Mouse (Mus musculus) midbrain, embryonic 12.5 days (tissue): ENCODE measurements around the gene Casp3. TPM values are rescaled to one million over a fixed set of nuclear protein-coding genes. Genes with fewer than 3 reads are reported as not detected.
"Not testable (repeated sequence)": the region's sequence is repeated elsewhere in the genome, so short reads cannot be mapped to it uniquely, and the experiment has no call there.

Experiments used
- ATAC-seq: fragments of 200-750 bp; cut with Nextera tagmentation; 2 replicates; pipeline ENCODE4 v1.8.0; 2017; ENCODE audit warnings: low read depth, moderate TSS enrichment, moderate library complexity; ENCODE audit not compliant: low FRiP score
- H3K27ac ChIP-seq: fragments of 300-500 bp; sonication (generic); replicated peaks from 2 replicates; pipeline ENCODE4 v1.5.1; 2016; ENCODE audit warnings: mild to moderate bottlenecking
- H3K27me3 ChIP-seq: fragments of 300-500 bp; sonication (generic); 2 replicates; pipeline ENCODE4 v1.6.1; 2016; ENCODE audit warnings: mild to moderate bottlenecking
- H3K36me3 ChIP-seq: fragments of 300-500 bp; sonication (generic); 2 replicates; pipeline ENCODE4 v1.6.1; 2016
- H3K4me1 ChIP-seq: fragments of 300-500 bp; sonication (generic); 2 replicates; pipeline ENCODE4 v1.6.1; 2016
- H3K4me2 ChIP-seq: fragments of 300-500 bp; sonication (generic); replicated peaks from 2 replicates; pipeline ENCODE4 v1.6.1; 2016; ENCODE audit warnings: mild to moderate bottlenecking, moderate library complexity
- H3K4me3 ChIP-seq: fragments of 300-500 bp; sonication (generic); 2 replicates; pipeline ENCODE4 v1.5.1; 2016; ENCODE audit warnings: mild to moderate bottlenecking
- H3K9ac ChIP-seq: fragments of 300-500 bp; sonication (generic); replicated peaks from 2 replicates; pipeline ENCODE4 v1.6.1; 2016; ENCODE audit warnings: mild to moderate bottlenecking, moderate library complexity
- H3K9me3 ChIP-seq: fragments of 300-500 bp; sonication (generic); 2 replicates; pipeline ENCODE4 v1.6.1; 2016; ENCODE audit warnings: mild to moderate bottlenecking
- WGBS: fragments of 180-500 bp; shearing (Covaris S2); methylation state at CpG from one replicate; pipeline ENCODE4 v1.1.7; 2016; 5-methylcytosine and 5-hydroxymethylcytosine counted together
- polyA plus RNA-seq: library from polyadenylated mRNA; unstranded; fragments of >200 nt; fragmentation: Nextera tagmentation; extraction: Ambion mirVana; gene quantifications from 2 replicates; pipeline ENCODE4 v1.2.1, GENCODE M21; 2016

Casp3 gene
- polyA plus RNA-seq = 166 and 168 TPM in 2 replicates

GRCm38 (mm10) chr8:46616879-46617689 is at the start of gene Casp3, which contains the start of gene Primpol:
Casp3 (plus strand) TSS chr8:46617291.
Primpol (minus strand) TSS chr8:46617212.
- WGBS = under 1% methylated on average over 54 of the region's 54 CpGs
- peaks cover 20% of the 10 kb centered on the region for H3K4me1 ChIP-seq

DNA sequence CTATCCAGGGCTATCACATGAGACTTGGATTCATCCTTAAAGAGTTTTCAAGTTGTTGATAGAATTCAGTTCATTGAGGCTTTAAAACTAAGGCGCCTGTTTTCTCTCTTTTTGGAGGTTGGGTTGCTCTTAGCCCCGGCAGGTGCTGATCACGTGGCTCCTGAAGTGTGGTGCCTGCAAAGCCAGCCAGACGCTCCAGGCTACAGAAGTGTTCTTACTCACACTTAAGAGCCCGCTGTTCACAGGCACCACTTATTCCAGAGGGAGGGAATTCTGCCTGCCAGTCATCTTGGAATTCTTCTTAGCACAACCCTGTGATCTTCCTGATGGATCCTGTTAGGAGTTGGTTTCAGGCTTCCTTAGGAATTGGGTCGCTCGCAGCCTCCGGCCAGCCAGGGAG is 49.1 kb upstream of the Casp3 start:
- H3K4me2 ChIP-seq = no peak overlapping the region
- peaks cover 23% of the 10 kb centered on the region for H3K36me3 ChIP-seq
- H3K27me3 ChIP-seq = no peaks in the 10 kb centered on the region
- H3K4me3 ChIP-seq = no peak overlapping the region
- no peak for ATAC-seq
- H3K9me3 ChIP-seq = no peaks in the 10 kb centered on the region
- no peak overlapping the region for H3K9ac ChIP-seq
- WGBS = 89% methylated on average over 8 of the region's 8 CpGs
- H3K4me1 ChIP-seq = no peaks in the 10 kb centered on the region
- H3K27ac ChIP-seq = no peak overlapping the region

More at GRCm38 (mm10) chr8:46616879-46617689, at the start of gene Casp3, which contains the start of gene Primpol:
- Histone ChIP-seq H3K27ac (peak within 1 kb of the TSS; percentile 91), H3K36me3 (no peaks in the 10 kb centered on the region), H3K9ac (peak within 1 kb of the TSS; percentile 93), H3K4me3 (peak within 1 kb of the TSS; percentile 82), H3K9me3 (no peaks in the 10 kb centered on the region), H3K4me2 (peak within 1 kb of the TSS; percentile 96), H3K27me3 (no peaks in the 10 kb centered on the region)
- ATAC-seq = peak; percentile 97

GRCm38 (mm10) chr8:46568942-46569341 is 48.1 kb upstream of the Casp3 start:
- Histone ChIP-seq H3K27me3 (no peaks in the 10 kb centered on the region), H3K27ac (no peak overlapping the region), H3K36me3 (peaks cover 15% of the 10 kb centered on the region), H3K4me3 (no peak overlapping the region), H3K4me1 (no peaks in the 10 kb centered on the region), H3K9ac (no peak overlapping the region), H3K4me2 (no peak overlapping the region), H3K9me3 (no peaks in the 10 kb centered on the region)
- no peak for ATAC-seq
- WGBS = 81% methylated on average over 2 of the region's 2 CpGs

GRCm38 (mm10) chr8:46569659-46570441 is 47.2 kb upstream of the Casp3 start:
- Histone ChIP-seq H3K4me3 (no peak overlapping the region), H3K4me2 (no peak overlapping the region), H3K9ac (no peak overlapping the region), H3K36me3 (peaks cover 15% of the 10 kb centered on the region), H3K9me3 (no peaks in the 10 kb centered on the region), H3K4me1 (no peaks in the 10 kb centered on the region), H3K27ac (no peak overlapping the region), H3K27me3 (no peaks in the 10 kb centered on the region)
- no peak for ATAC-seq
- 93% methylated on average over 19 of the region's 19 CpGs for WGBS

GRCm38 (mm10) chr8:46570673-46571072 is 46.4 kb upstream of the Casp3 start:
- Histone ChIP-seq H3K4me2 (no peak overlapping the region), H3K36me3 (peaks cover 15% of the 10 kb centered on the region; the same call in 1 of the 2 replicates), H3K9me3 (no peaks in the 10 kb centered on the region), H3K4me3 (no peak overlapping the region), H3K9ac (no peak overlapping the region), H3K4me1 (no peaks in the 10 kb centered on the region), H3K27me3 (no peaks in the 10 kb centered on the region), H3K27ac (no peak overlapping the region)
- 88% methylated on average over 8 of the region's 14 CpGs for WGBS
- ATAC-seq = no peak

GRCm38 (mm10) chr8:46573446-46573845 is 43.6 kb upstream of the Casp3 start:
- WGBS = 90% methylated on average over 2 of the region's 2 CpGs
- ATAC-seq = no peak
- Histone ChIP-seq H3K4me1 (no peaks in the 10 kb centered on the region), H3K36me3 (peaks cover 36% of the 10 kb centered on the region), H3K4me3 (no peak overlapping the region), H3K9ac (no peak overlapping the region), H3K4me2 (no peak overlapping the region), H3K27ac (no peak overlapping the region), H3K27me3 (no peaks in the 10 kb centered on the region), H3K9me3 (no peaks in the 10 kb centered on the region)

DNA sequence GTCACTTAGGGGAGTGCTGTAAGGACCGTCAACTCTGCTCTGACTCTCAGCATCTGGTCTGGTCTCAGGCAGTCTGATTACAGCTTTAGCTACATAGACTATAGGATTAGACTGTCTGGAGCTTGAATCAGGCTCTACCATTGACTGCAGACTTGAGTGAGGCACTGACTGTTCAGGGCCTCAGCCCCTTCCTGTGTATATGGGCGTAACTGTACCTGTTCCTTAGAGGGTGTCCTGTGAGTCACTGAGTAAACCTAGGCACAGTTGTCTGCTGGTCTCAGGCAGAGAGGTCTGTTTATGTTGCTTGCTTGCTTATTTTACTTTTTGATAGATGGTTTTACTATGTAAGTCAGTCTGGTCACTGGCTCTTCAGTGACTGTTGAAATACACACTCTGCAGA is 43.1 kb upstream of the Casp3 start:
- Histone ChIP-seq H3K36me3 (peaks cover 41% of the 10 kb centered on the region), H3K9me3 (no peaks in the 10 kb centered on the region), H3K27me3 (no peaks in the 10 kb centered on the region), H3K9ac (no peak overlapping the region), H3K4me2 (no peak overlapping the region), H3K4me3 (no peak overlapping the region), H3K4me1 (no peaks in the 10 kb centered on the region), H3K27ac (no peak overlapping the region)
- 82% methylated on average over 2 of the region's 2 CpGs for WGBS
- no peak for ATAC-seq

DNA sequence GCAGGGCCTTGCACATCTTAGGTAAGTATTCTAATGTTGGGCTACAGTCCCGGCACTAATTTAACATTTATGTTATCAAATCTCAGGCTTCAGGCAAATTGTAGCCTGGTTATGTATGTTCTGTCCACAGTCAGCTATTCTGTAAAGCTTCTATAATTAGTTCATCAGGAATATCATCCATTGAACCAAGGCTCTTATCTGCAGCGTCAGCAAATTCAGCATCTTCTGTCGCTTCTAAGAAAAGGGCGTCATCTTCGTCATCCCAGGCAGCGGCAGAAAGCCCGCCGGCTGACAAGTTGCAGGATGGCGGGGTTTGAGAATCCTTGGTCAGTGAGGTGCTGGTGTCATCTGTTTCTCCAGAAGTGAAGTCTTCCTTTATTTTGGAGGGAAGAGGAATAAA is 38.3 kb upstream of the Casp3 start:
- Histone ChIP-seq H3K4me3 (no peak overlapping the region), H3K4me2 (no peak overlapping the region), H3K36me3 (peaks cover 43% of the 10 kb centered on the region), H3K27me3 (no peaks in the 10 kb centered on the region), H3K4me1 (no peaks in the 10 kb centered on the region), H3K9ac (no peak overlapping the region), H3K9me3 (no peaks in the 10 kb centered on the region), H3K27ac (no peak overlapping the region)
- WGBS = 94% methylated on average over 9 of the region's 9 CpGs
- ATAC-seq = no peak

DNA sequence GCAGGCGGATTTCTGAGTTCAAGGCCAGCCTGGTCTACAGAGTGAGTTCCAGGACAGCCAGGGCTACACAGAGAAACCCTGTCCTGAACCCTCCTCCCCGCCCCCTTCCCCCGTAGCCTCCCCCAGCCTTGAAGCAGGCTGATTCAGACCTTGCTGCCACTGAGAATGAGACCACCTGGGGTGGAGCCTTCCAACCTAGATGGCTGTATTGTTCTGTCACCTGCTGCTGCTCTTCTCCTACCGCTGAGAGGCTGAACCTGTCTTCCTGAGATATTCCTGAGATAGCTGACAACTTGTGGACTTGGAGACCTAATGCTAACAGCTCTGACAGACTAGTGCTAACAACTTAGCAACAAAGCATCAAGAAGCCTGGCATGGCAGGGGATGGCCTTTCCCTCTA is 32.8 kb upstream of the Casp3 start:
- not testable (repeated sequence) for H3K27ac ChIP-seq, H3K4me3 ChIP-seq, H3K36me3 ChIP-seq, ATAC-seq, H3K4me2 ChIP-seq, H3K9ac ChIP-seq, H3K27me3 ChIP-seq, H3K4me1 ChIP-seq, H3K9me3 ChIP-seq
- 42% methylated on average over 4 of the region's 4 CpGs for WGBS

DNA sequence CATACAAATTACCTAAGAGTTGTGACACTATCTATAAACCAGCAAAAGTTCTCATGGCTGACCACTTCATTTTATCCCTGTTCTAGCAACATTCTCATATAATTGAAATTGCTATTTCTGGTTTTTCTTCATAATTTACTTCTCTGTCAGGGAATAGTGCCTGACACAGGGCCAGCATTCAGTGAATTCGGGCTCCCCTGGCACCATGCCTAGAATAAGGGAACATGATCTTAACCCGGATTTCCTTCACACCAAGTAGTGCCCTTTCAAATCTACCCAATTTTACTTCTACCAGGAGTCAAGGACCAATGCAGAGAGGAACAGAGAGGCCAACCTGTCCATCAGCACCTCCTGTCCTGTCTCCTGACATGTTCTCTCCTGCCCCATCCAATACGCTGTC is 31.5 kb upstream of the Casp3 start:
- no peaks in the 10 kb centered on the region for H3K4me1 ChIP-seq
- no peak for ATAC-seq
- no peak overlapping the region for H3K4me3 ChIP-seq
- H3K4me2 ChIP-seq = no peak overlapping the region
- H3K27me3 ChIP-seq = no peaks in the 10 kb centered on the region
- H3K9me3 ChIP-seq = no peaks in the 10 kb centered on the region
- WGBS = 88% methylated on average over 3 of the region's 3 CpGs
- H3K36me3 ChIP-seq = no peaks in the 10 kb centered on the region
- no peak overlapping the region for H3K9ac ChIP-seq
- H3K27ac ChIP-seq = no peak overlapping the region

- 91% methylated on average over 5 of the region's 5 CpGs for WGBS
- Histone ChIP-seq H3K4me3 (no peak overlapping the region), H3K27me3 (no peaks in the 10 kb centered on the region), H3K9ac (no peak overlapping the region), H3K4me2 (no peak overlapping the region), H3K9me3 (no peaks in the 10 kb centered on the region), H3K27ac (no peak overlapping the region), H3K4me1 (no peaks in the 10 kb centered on the region), H3K36me3 (no peaks in the 10 kb centered on the region)
- no peak for ATAC-seq
Observed at GRCm38 (mm10) chr8:46587911-46588310, 29.2 kb upstream of the Casp3 start.

- H3K9ac ChIP-seq = no peak overlapping the region
- no peak overlapping the region for H3K4me2 ChIP-seq
- WGBS = 94% methylated on average over 2 of the region's 2 CpGs
- no peak overlapping the region for H3K4me3 ChIP-seq
- no peaks in the 10 kb centered on the region for H3K9me3 ChIP-seq
- H3K27me3 ChIP-seq = no peaks in the 10 kb centered on the region
- no peak for ATAC-seq
- no peaks in the 10 kb centered on the region for H3K4me1 ChIP-seq
- H3K27ac ChIP-seq = no peak overlapping the region
- H3K36me3 ChIP-seq = no peaks in the 10 kb centered on the region
Observed at GRCm38 (mm10) chr8:46588663-46589062, 28.4 kb upstream of the Casp3 start.
